Mouse (Mus musculus) stomach, postnatal 0 days (tissue): ENCODE measurements around the gene Zfp266. TPM values are rescaled to one million over a fixed set of nuclear protein-coding genes. Genes with fewer than 3 reads are reported as not detected.
A peak's percentile ranks its signal among the peaks of the same experiment; 100 is the strongest.
"Not testable (repeated sequence)": the region's sequence is repeated elsewhere in the genome, so short reads cannot be mapped to it uniquely, and the experiment has no call there.

Experiments used
- ATAC-seq: fragments of 200-750 bp; cut with Nextera tagmentation; 2 replicates; pipeline ENCODE4 v1.8.0; 2017; ENCODE audit not compliant: low FRiP score, low TSS enrichment
- DNase-seq: peaks from one replicate; pipeline ENCODE4 v3.0.0-alpha.2; 2016; ENCODE audit warnings: low spot score
- H3K27ac ChIP-seq: fragments of 300-500 bp; sonication (generic); replicated peaks from 2 replicates; pipeline ENCODE4 v1.5.1; 2014; ENCODE audit warnings: mild to moderate bottlenecking, control low read depth
- H3K27me3 ChIP-seq: fragments of 300-500 bp; sonication (generic); 2 replicates; pipeline ENCODE4 v1.6.1; 2014; ENCODE audit warnings: low read length; ENCODE audit not compliant: control insufficient read depth, insufficient read depth
- H3K36me3 ChIP-seq: fragments of 300-500 bp; sonication (generic); 2 replicates; pipeline ENCODE4 v1.6.1; 2014; ENCODE audit warnings: low read length, mixed read lengths; ENCODE audit not compliant: control insufficient read depth, insufficient read depth
- H3K4me1 ChIP-seq: fragments of 300-500 bp; sonication (generic); replicated peaks from 2 replicates; pipeline ENCODE4 v1.6.1; 2014; ENCODE audit warnings: antibody characterized with exemption; ENCODE audit not compliant: control insufficient read depth, insufficient read depth
- H3K4me2 ChIP-seq: fragments of 300-500 bp; sonication (generic); replicated peaks from 2 replicates; pipeline ENCODE4 v1.6.1; 2014; ENCODE audit warnings: low read depth, mild to moderate bottlenecking, control low read depth, moderate library complexity
- H3K4me3 ChIP-seq: fragments of 300-500 bp; sonication (generic); 2 replicates; pipeline ENCODE4 v1.5.1; 2014; ENCODE audit warnings: low read depth, low read length, control low read depth
- H3K9ac ChIP-seq: fragments of 300-500 bp; sonication (generic); 2 replicates; pipeline ENCODE4 v1.6.1; 2014; ENCODE audit warnings: mild to moderate bottlenecking, low read length, control low read depth, mixed read lengths
- H3K9me3 ChIP-seq: fragments of 300-500 bp; sonication (generic); 2 replicates; pipeline ENCODE4 v1.6.1; 2016; ENCODE audit warnings: low read length; ENCODE audit not compliant: control insufficient read depth
- CTCF ChIP-seq: IDR thresholded peaks from 2 replicates; pipeline ENCODE4 v1.5.1; 2016; ENCODE audit warnings: antibody characterized with exemption, low read depth, mild to moderate bottlenecking, moderate library complexity
- EP300 ChIP-seq: optimal IDR thresholded peaks from 2 replicates; pipeline ENCODE3; 2016; ENCODE audit warnings: antibody characterized with exemption
- WGBS: fragments of 180-500 bp; shearing (Covaris S2); extraction: QIAGEN DNeasy Blood & Tissue Kit; methylation state at CpG from one replicate; pipeline ENCODE4 v1.1.7; 2014; 5-methylcytosine and 5-hydroxymethylcytosine counted together
- polyA plus RNA-seq: library from polyadenylated mRNA; unstranded; fragments of >200 nt; fragmentation: Nextera tagmentation; extraction: Ambion mirVana; gene quantifications from 2 replicates; pipeline ENCODE4 v1.2.1, GENCODE M21; 2015

Zfp266 gene
- 33.7 and 35.2 TPM in 2 replicates for polyA plus RNA-seq

DNA sequence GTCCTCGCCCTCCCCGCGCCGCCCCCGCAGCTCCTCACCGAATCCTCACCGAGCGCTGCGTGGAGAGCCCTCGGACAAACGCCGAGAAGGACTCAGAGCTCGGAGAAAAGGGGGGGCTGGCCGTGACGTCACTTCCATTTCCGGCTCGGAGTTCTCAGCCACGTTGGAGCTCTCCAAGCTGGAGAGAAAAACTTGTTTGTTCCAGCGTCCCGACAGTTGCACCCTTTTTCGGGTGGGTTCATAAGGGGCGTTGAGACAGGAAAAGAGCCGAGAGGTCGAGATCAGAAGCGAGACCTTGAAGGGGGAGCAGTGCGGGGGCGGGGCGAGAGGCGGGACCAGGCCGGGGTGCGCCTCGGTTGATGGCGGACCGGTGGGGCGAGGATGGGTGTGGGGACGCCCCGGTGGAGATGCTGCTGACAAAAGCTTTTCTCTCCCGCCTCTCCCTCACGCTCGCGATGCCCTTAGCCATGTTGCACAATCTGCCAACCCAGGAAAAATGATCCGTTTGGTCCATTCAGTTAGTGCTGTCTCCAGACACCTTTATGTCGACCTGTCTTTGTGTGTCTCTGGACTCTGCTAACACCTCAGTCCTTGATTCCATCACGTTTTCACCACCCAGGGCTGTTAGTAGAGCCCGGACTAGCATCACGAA is at the start of gene Zfp266:
TSS of gene Zfp266 (minus strand) at position 112 of the 652 bp plus-strand sequence.
- TF ChIP-seq CTCF (no peak), EP300 (no peak)
- peak; percentile 93 for ATAC-seq
- Histone ChIP-seq H3K4me3 (peak within 1 kb of the TSS; percentile 87), H3K27me3 (no peaks in the 10 kb centered on the region), H3K9ac (peak within 1 kb of the TSS; percentile 94), H3K9me3 (no peaks in the 10 kb centered on the region), H3K4me1 (peaks cover 2% of the 10 kb centered on the region; the same call in 1 of the 2 replicates), H3K4me2 (peak within 1 kb of the TSS; percentile 66), H3K36me3 (no peaks in the 10 kb centered on the region), H3K27ac (peak within 1 kb of the TSS; percentile 98)
- WGBS, result under 1% methylated on average over 39 of the region's 46 CpGs
- peak; percentile 93 for DNase-seq

DNA sequence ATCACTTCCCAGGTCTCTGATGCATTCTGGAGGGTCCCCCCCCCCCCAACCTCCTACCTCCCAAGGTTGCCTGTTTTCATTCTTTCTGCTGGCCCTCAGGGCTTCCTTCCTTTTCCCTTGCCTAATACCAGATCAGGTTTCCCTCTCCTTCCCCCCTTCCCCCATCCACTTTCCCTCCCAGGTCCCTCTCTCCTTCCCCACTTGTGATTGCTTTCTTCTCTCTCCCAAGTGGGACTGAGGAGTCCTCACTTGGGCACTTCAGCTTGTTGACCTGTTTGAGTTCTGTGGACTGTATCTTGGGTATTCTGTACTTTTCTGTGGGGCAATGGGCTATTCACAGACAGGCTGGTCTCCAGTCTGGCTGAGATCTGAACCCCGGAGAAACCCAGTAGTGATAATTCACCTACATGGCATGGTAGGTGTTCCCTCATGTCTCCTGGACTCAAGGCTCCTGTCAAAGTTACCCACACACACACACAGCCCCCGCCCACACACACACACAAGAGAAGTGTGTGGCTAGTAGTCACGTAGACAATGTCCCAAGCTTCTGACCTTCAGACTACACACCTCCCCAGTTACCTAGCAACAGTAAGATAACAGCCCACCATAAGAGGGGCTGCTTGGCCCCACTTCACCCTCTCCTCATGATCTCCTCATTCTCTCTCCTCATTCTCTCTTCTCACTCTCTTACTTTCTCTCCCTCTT is 44.3 kb upstream of the Zfp266 start:
- not testable (repeated sequence) for DNase-seq, ATAC-seq
- WGBS, result 72% methylated on average over 3 of the region's 3 CpGs

DNA sequence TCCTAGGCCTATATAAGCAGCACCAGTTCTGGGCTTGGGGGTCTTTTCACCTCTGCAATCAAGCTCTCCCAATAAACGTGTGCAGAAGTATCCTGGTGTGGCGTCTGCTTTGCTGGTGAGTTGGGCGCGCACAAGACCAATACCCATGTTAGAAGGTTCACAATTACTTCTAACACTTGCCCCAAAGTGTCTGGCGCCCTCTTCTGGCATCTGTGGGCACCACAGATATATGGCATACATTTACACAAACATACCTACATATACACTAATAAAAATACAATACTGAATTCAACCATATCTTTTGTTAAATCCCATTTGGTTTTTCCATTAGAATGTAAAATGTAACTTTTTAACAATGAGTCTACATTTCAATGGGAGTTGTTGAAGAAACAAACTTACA is 41.0 kb upstream of the Zfp266 start:
- no peaks in the 10 kb centered on the region for H3K4me1 ChIP-seq
- DNase-seq (no peak), ATAC-seq (no peak)
- H3K4me3 ChIP-seq, result no peak overlapping the region
- H3K4me2 ChIP-seq, result no peak overlapping the region
- no peaks in the 10 kb centered on the region for H3K27me3 ChIP-seq
- H3K27ac ChIP-seq, result no peak overlapping the region
- H3K36me3 ChIP-seq, result no peaks in the 10 kb centered on the region
- no peak overlapping the region for H3K9ac ChIP-seq
- 77% methylated on average over 5 of the region's 5 CpGs for WGBS
- TF ChIP-seq EP300 (no peak), CTCF (no peak)
- no peaks in the 10 kb centered on the region for H3K9me3 ChIP-seq

More for the DNA sequence above, 44.3 kb upstream of the Zfp266 start:
- not testable (repeated sequence) for H3K9me3 ChIP-seq, H3K36me3 ChIP-seq, H3K9ac ChIP-seq, H3K4me2 ChIP-seq, H3K4me1 ChIP-seq, H3K27me3 ChIP-seq, H3K27ac ChIP-seq, H3K4me3 ChIP-seq

DNA sequence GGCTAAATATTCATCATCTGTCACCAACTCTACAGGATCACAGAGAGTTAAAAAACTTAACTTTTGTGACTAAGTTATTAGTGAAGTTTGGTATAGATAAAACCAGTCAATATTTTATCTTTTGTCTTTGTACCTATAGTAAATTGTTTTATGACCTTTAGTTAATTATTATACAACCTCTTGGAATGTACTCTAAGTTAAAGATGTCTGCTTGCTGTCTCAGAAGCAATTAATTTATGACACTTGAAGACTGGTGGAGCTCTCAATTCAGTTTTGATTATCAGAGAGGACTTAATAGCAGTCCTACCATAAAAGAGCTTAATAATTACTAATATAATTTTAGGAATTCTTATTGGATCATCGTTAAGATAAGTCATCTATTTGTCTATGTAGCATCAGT is 31.5 kb upstream of the Zfp266 start:
- TF ChIP-seq EP300 (no peak), CTCF (no peak)
- ATAC-seq, result no peak
- DNase-seq, result no peak

DNA sequence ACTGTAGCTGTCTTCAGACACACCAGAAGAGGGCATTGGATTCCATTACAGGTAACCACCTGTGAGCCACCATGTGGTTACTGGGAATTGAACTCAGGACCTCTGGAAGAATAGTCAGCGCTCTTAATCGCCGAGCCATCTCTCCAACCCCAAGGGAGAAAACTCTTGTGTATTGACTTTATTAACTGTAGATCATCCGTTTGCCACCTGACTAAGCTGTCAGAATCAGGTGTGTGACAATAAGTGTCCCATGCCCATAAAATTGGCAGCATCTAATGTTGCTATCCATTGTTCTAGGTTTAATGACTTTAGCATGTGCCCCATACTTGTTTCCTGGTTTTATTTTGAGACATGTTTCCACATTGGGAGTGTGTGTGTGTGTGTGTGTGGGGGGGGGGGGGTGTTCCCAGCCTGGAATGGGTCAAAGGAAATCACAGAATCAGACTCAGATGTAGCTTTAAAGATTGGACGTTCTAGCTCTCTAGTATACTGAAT is 30.6 kb upstream of the Zfp266 start:
- no peak for ATAC-seq
- H3K4me3 ChIP-seq, result no peak overlapping the region
- H3K36me3 ChIP-seq, result no peaks in the 10 kb centered on the region
- no peak overlapping the region for H3K9ac ChIP-seq
- H3K27ac ChIP-seq, result no peak overlapping the region
- no peak overlapping the region for H3K4me2 ChIP-seq
- H3K4me1 ChIP-seq, result no peaks in the 10 kb centered on the region
- 56% methylated on average over 5 of the region's 5 CpGs for WGBS
- H3K27me3 ChIP-seq, result no peaks in the 10 kb centered on the region
- TF ChIP-seq EP300 (no peak), CTCF (no peak)
- no peaks in the 10 kb centered on the region for H3K9me3 ChIP-seq
- no peak for DNase-seq

More for the DNA sequence above, 31.5 kb upstream of the Zfp266 start:
- Histone ChIP-seq H3K4me3 (no peak overlapping the region), H3K9me3 (no peaks in the 10 kb centered on the region), H3K4me2 (no peak overlapping the region), H3K36me3 (no peaks in the 10 kb centered on the region), H3K9ac (no peak overlapping the region), H3K27me3 (no peaks in the 10 kb centered on the region), H3K27ac (no peak overlapping the region), H3K4me1 (no peaks in the 10 kb centered on the region)
- 78% methylated on average over 1 of the region's 1 CpGs for WGBS

DNA sequence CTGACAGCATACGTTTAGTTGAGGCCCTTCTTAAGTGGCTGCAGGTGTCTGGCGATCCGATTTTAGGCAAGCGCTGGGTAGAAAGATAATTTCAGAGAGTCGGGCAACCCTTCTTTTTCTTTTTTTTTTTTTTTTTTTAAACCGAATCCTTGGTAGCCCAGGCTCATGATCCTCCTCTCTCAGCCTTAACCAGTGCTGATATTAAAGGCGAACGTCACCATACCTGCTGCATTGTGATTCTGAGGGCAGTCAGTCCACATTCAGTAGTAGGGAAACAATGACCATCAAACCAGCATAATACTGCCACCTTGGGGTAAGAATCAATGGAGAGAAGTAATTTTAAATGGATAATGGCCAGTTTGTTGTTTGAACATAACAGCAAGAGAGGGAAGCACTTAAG is 23.9 kb upstream of the Zfp266 start:
- DNase-seq (peak; percentile 23), ATAC-seq (0 out of 2 replicates have a peak, but pooled peaks have one; percentile 47)
- TF ChIP-seq CTCF (peak; percentile 84), EP300 (no peak)
- Histone ChIP-seq H3K9ac (peak overlapping the region; percentile 63), H3K4me2 (peak overlapping the region; percentile 64), H3K27ac (peak overlapping the region; percentile 92), H3K9me3 (no peaks in the 10 kb centered on the region), H3K27me3 (no peaks in the 10 kb centered on the region), H3K36me3 (no peaks in the 10 kb centered on the region), H3K4me3 (peak overlapping the region; percentile 42), H3K4me1 (no peaks in the 10 kb centered on the region)
- WGBS, result 19% methylated on average over 8 of the region's 8 CpGs
